Mouse (Mus musculus): ENCODE measurements around the gene Olfr796.

GRCm38 (mm10) chr10:129567355-129567754 lies 45.0 kb downstream of the Olfr796 start, which contains the start of gene Olfr794:
- TF ChIP-seq CTCF (IDR thresholded peaks at IDR 0.05) (no peak), EP300 (IDR thresholded peaks at IDR 0.05) (no peak)

All from lung, postnatal 0 days (tissue).